Mouse (Mus musculus) brain, embryonic 14.5 days (tissue): ENCODE results near the gene Mthfd1l. TPM values are rescaled to one million over a fixed set of nuclear protein-coding genes. Genes with fewer than 3 reads are reported as not detected.
"Not testable (repeated sequence)": the region's sequence is repeated elsewhere in the genome, so short reads cannot be mapped to it uniquely, and the experiment has no call there.

ENCODE experiments used
- DNase-seq: peaks from one replicate; pipeline ENCODE4 v3.0.0-alpha.2; 2011; ENCODE audit warnings: low read depth
- CTCF ChIP-seq: fragments of 200-500 bp; IDR thresholded peaks from 2 replicates; pipeline ENCODE4 v1.5.1; 2012; ENCODE audit warnings: inconsistent platforms, mild to moderate bottlenecking, moderate library complexity, borderline replicate concordance; ENCODE audit not compliant: insufficient read depth, insufficient read length; ENCODE audit errors: extremely low read depth
- POLR2A ChIP-seq: fragments of 200-500 bp; IDR thresholded peaks from 2 replicates; pipeline ENCODE4 v1.6.1; 2012; ENCODE audit warnings: mild to moderate bottlenecking, inconsistent platforms, borderline replicate concordance; ENCODE audit not compliant: poor library complexity, insufficient read depth, insufficient read length, severe bottlenecking; ENCODE audit errors: extremely low read depth
- polyA plus RNA-seq: library from polyadenylated mRNA; depleted of rRNA; stranded (reverse); fragments of >200 nt; gene quantifications from 2 replicates; pipeline ENCODE4 v1.2.3, GENCODE M21; 2012; rRNA removed

The Mthfd1l gene
- polyA plus RNA-seq, 1 experiment = 5.3 TPM

GRCm38 (mm10) chr10:4199926-4200325 lies 227.0 kb downstream of the Mthfd1l start:
- DNase-seq = no peak
- TF ChIP-seq CTCF (no peak), POLR2A (no peak)

- no peak for DNase-seq
- TF ChIP-seq POLR2A (no peak), CTCF (no peak)
These were observed 227.7 kb downstream of the Mthfd1l start for GRCm38 (mm10) chr10:4200546-4201104.

- TF ChIP-seq CTCF = no peak
- no peak for TF ChIP-seq POLR2A
- no peak for DNase-seq
These were observed 228.2 kb downstream of the Mthfd1l start for GRCm38 (mm10) chr10:4201141-4201540.

GRCm38 (mm10) chr10:4203651-4204050 lies 230.7 kb downstream of the Mthfd1l start:
- not testable (repeated sequence) for DNase-seq

- no peak for TF ChIP-seq CTCF
- TF ChIP-seq POLR2A = no peak
- no peak for DNase-seq
These were observed 236.1 kb downstream of the Mthfd1l start for GRCm38 (mm10) chr10:4209040-4209439.

GRCm38 (mm10) chr10:4210313-4211066 lies 237.6 kb downstream of the Mthfd1l start:
- peak; percentile 12 for DNase-seq
- no peak for TF ChIP-seq POLR2A
- TF ChIP-seq CTCF = no peak

GRCm38 (mm10) chr10:4211067-4211447 lies 238.1 kb downstream of the Mthfd1l start:
- TF ChIP-seq CTCF (no peak), POLR2A (no peak)
- DNase-seq = no peak

Other genes with a start within 250 kb of the Mthfd1l start
- gene Plekhg1, start 232.8 kb upstream of the Mthfd1l start, polyA plus RNA-seq = 5.3 and 8.8 TPM in 2 replicates